Mouse (Mus musculus) large intestine, adult 2 months (tissue): ENCODE data around the gene Plb1. TPM values are rescaled to one million over a fixed set of nuclear protein-coding genes. Genes with fewer than 3 reads are reported as not detected.

Experiments
- DNase-seq: peaks from one replicate; pipeline ENCODE4 v3.0.0-alpha.2; 2012; ENCODE audit warnings: low read depth, low spot score
- WGBS: fragments of 180-500 bp; shearing (Covaris S2); methylation state at CpG from one replicate; pipeline ENCODE4 v1.1.7; 2018; 5-methylcytosine and 5-hydroxymethylcytosine counted together
- polyA plus RNA-seq: library from polyadenylated mRNA; depleted of rRNA; stranded (reverse); fragments of >200 nt; gene quantifications from 2 replicates; pipeline ENCODE4 v1.2.3, GENCODE M21; 2012; rRNA removed

Gene Plb1
- 173 and 537 TPM in 2 replicates for polyA plus RNA-seq

- 63% methylated on average over 9 of the region's 9 CpGs for WGBS
- no peak for DNase-seq
Measured at GRCm38 (mm10) chr5:32232474-32232873, at the start of gene Plb1. TSS of gene Plb1 (plus strand) at chr5:32232708.

- WGBS: 25% methylated on average over 4 of the region's 4 CpGs
- DNase-seq: peak; percentile 85
Measured at GRCm38 (mm10) chr5:32182885-32183629, 49.5 kb upstream of the Plb1 start.

GRCm38 (mm10) chr5:32187717-32188116 lies 44.8 kb upstream of the Plb1 start:
- 59% methylated on average over 11 of the region's 11 CpGs for WGBS
- no peak for DNase-seq

GRCm38 (mm10) chr5:32191259-32191658 lies 41.2 kb upstream of the Plb1 start:
- DNase-seq: no peak
- 71% methylated on average over 5 of the region's 5 CpGs for WGBS

GRCm38 (mm10) chr5:32192016-32192845 lies 40.3 kb upstream of the Plb1 start:
- no peak for DNase-seq
- WGBS: 63% methylated on average over 16 of the region's 16 CpGs

GRCm38 (mm10) chr5:32194236-32194635 lies 38.3 kb upstream of the Plb1 start:
- no peak for DNase-seq
- 62% methylated on average over 4 of the region's 4 CpGs for WGBS

GRCm38 (mm10) chr5:32195857-32196609 lies 36.5 kb upstream of the Plb1 start:
- DNase-seq: no peak
- 31% methylated on average over 12 of the region's 12 CpGs for WGBS

GRCm38 (mm10) chr5:32197698-32198097 lies 34.8 kb upstream of the Plb1 start:
- DNase-seq: peak; percentile 94
- 8% methylated on average over 4 of the region's 4 CpGs for WGBS

GRCm38 (mm10) chr5:32199136-32199535 lies 33.4 kb upstream of the Plb1 start:
- 62% methylated on average over 3 of the region's 3 CpGs for WGBS

GRCm38 (mm10) chr5:32199594-32199993 lies 32.9 kb upstream of the Plb1 start:
- WGBS: 98% methylated on average over 3 of the region's 3 CpGs

More at GRCm38 (mm10) chr5:32199136-32199535, 33.4 kb upstream of the Plb1 start:
- DNase-seq: no peak

GRCm38 (mm10) chr5:32204653-32205052 lies 27.9 kb upstream of the Plb1 start:
- 79% methylated on average over 4 of the region's 4 CpGs for WGBS
- no peak for DNase-seq

More at GRCm38 (mm10) chr5:32199594-32199993, 32.9 kb upstream of the Plb1 start:
- DNase-seq: no peak

GRCm38 (mm10) chr5:32206726-32207125 lies 25.8 kb upstream of the Plb1 start:
- 40% methylated on average over 2 of the region's 2 CpGs for WGBS

GRCm38 (mm10) chr5:32208460-32208859 lies 24.0 kb upstream of the Plb1 start:
- 69% methylated on average over 8 of the region's 8 CpGs for WGBS
- no peak for DNase-seq

More at GRCm38 (mm10) chr5:32206726-32207125, 25.8 kb upstream of the Plb1 start:
- no peak for DNase-seq

- 49% methylated on average over 2 of the region's 2 CpGs for WGBS
- no peak for DNase-seq
Measured at GRCm38 (mm10) chr5:32211011-32211410, 21.5 kb upstream of the Plb1 start.

GRCm38 (mm10) chr5:32213746-32214145 lies 18.8 kb upstream of the Plb1 start:
- 69% methylated on average over 4 of the region's 4 CpGs for WGBS

GRCm38 (mm10) chr5:32215510-32215909 lies 17.0 kb upstream of the Plb1 start:
- DNase-seq: no peak
- WGBS: 81% methylated on average over 10 of the region's 10 CpGs

More at GRCm38 (mm10) chr5:32213746-32214145, 18.8 kb upstream of the Plb1 start:
- DNase-seq: no peak

GRCm38 (mm10) chr5:32216465-32216864 lies 16.0 kb upstream of the Plb1 start:
- 53% methylated on average over 4 of the region's 4 CpGs for whole genome bisulfite sequencing
- no peak for DNase-seq

- 80% methylated on average over 8 of the region's 8 CpGs for WGBS
- no peak for DNase-seq
Measured at GRCm38 (mm10) chr5:32217477-32217876, 15.0 kb upstream of the Plb1 start.

GRCm38 (mm10) chr5:32230372-32230771 lies 2.1 kb upstream of the Plb1 start:
- no peak for DNase-seq
- 50% methylated on average over 4 of the region's 4 CpGs for WGBS

GRCm38 (mm10) chr5:32239337-32239736 lies 6.8 kb downstream of the Plb1 start:
- 76% methylated on average over 2 of the region's 2 CpGs for WGBS

More at GRCm38 (mm10) chr5:32239337-32239736, 6.8 kb downstream of the Plb1 start:
- DNase-seq: no peak
